Mouse (Mus musculus) liver, embryonic 12.5 days (tissue): Measurements from ENCODE around the gene Osbp2. TPM values are rescaled to one million over a fixed set of nuclear protein-coding genes. Genes with fewer than 3 reads are reported as not detected.
"Not testable (repeated sequence)": the region's sequence is repeated elsewhere in the genome, so short reads cannot be mapped to it uniquely, and the experiment has no call there.

Experiments
- ATAC-seq: fragments of 200-750 bp; cut with Nextera tagmentation; 2 replicates; pipeline ENCODE4 v1.8.0; 2017; ENCODE audit warnings: moderate number of reproducible peaks, mild to moderate bottlenecking, moderate library complexity
- H3K27ac ChIP-seq: fragments of 300-500 bp; sonication (generic); 2 replicates; pipeline ENCODE4 v1.5.1; 2016; ENCODE audit warnings: mild to moderate bottlenecking
- H3K27me3 ChIP-seq: fragments of 300-500 bp; sonication (generic); replicated peaks from 2 replicates; pipeline ENCODE4 v1.6.1; 2016; ENCODE audit warnings: mild to moderate bottlenecking, moderate library complexity
- H3K36me3 ChIP-seq: fragments of 300-500 bp; sonication (generic); 2 replicates; pipeline ENCODE4 v1.6.1; 2016; ENCODE audit warnings: mild to moderate bottlenecking, moderate library complexity
- H3K4me1 ChIP-seq: fragments of 300-500 bp; sonication (generic); 2 replicates; pipeline ENCODE4 v1.6.1; 2016
- H3K4me2 ChIP-seq: fragments of 300-500 bp; sonication (generic); 2 replicates; pipeline ENCODE4 v1.6.1; 2016; ENCODE audit warnings: mild to moderate bottlenecking, moderate library complexity
- H3K4me3 ChIP-seq: fragments of 300-500 bp; sonication (generic); 2 replicates; pipeline ENCODE4 v1.5.1; 2016; ENCODE audit warnings: mild to moderate bottlenecking, moderate library complexity
- H3K9ac ChIP-seq: fragments of 300-500 bp; sonication (generic); 2 replicates; pipeline ENCODE4 v1.6.1; 2016; ENCODE audit warnings: mild to moderate bottlenecking, moderate library complexity
- H3K9me3 ChIP-seq: fragments of 300-500 bp; sonication (generic); replicated peaks from 2 replicates; pipeline ENCODE4 v1.6.1; 2016; ENCODE audit warnings: mild to moderate bottlenecking, moderate library complexity
- WGBS: fragments of 180-500 bp; shearing (Covaris S2); methylation state at CpG from one replicate; pipeline ENCODE4 v1.1.7; 2016; ENCODE audit not compliant: insufficient replicate concordance; 5-methylcytosine and 5-hydroxymethylcytosine counted together
- polyA plus RNA-seq: library from polyadenylated mRNA; unstranded; fragments of >200 nt; fragmentation: Nextera tagmentation; extraction: Ambion mirVana; gene quantifications from 2 replicates; pipeline ENCODE4 v1.2.1, GENCODE M21; 2016

Gene Osbp2
- 0.15 and 0.20 TPM in 2 replicates for polyA plus RNA-seq

GRCm38 (mm10) chr11:3863454-3864112 is at the start of gene Osbp2:
TSS of gene Osbp2 (minus strand) at chr11:3863903.
- WGBS: 3% methylated on average over 57 of the region's 58 CpGs
- peak within 1 kb of the TSS; percentile 84 for H3K4me2 ChIP-seq
- peak; percentile 96 for ATAC-seq
- peak within 1 kb of the TSS; percentile 54 for H3K4me3 ChIP-seq
- H3K4me1 ChIP-seq: peaks cover 13% of the 10 kb centered on the region
- peaks cover 64% of the 10 kb centered on the region for H3K27me3 ChIP-seq
- no peaks in the 10 kb centered on the region for H3K36me3 ChIP-seq
- no peaks in the 10 kb centered on the region for H3K9me3 ChIP-seq
- peak within 1 kb of the TSS; percentile 31 for H3K9ac ChIP-seq
- no peak within 1 kb of the TSS for H3K27ac ChIP-seq

GRCm38 (mm10) chr11:3912875-3913271 is 49.2 kb upstream of the Osbp2 start:
- 9% methylated on average over 16 of the region's 16 CpGs for WGBS

GRCm38 (mm10) chr11:3912100-3912874 is 48.6 kb upstream of the Osbp2 start:
- no peaks in the 10 kb centered on the region for H3K9me3 ChIP-seq
- 36% methylated on average over 19 of the region's 19 CpGs for WGBS
- H3K36me3 ChIP-seq: no peaks in the 10 kb centered on the region
- H3K27ac ChIP-seq: no peak overlapping the region
- H3K9ac ChIP-seq: no peak overlapping the region
- peak overlapping the region; percentile 57 for H3K4me3 ChIP-seq
- no peak for ATAC-seq
- H3K4me1 ChIP-seq: peaks cover 22% of the 10 kb centered on the region
- H3K27me3 ChIP-seq: peaks cover 52% of the 10 kb centered on the region
- peak overlapping the region; percentile 88 for H3K4me2 ChIP-seq

More at GRCm38 (mm10) chr11:3912875-3913271, 49.2 kb upstream of the Osbp2 start:
- Histone ChIP-seq H3K27ac (no peak overlapping the region), H3K27me3 (peaks cover 52% of the 10 kb centered on the region), H3K9ac (no peak overlapping the region), H3K36me3 (no peaks in the 10 kb centered on the region), H3K4me2 (peak overlapping the region; percentile 88), H3K9me3 (no peaks in the 10 kb centered on the region), H3K4me3 (peak overlapping the region; percentile 57), H3K4me1 (peaks cover 22% of the 10 kb centered on the region)
- no peak for ATAC-seq

GRCm38 (mm10) chr11:3911440-3911839 is 47.7 kb upstream of the Osbp2 start:
- H3K9me3 ChIP-seq, H3K9ac ChIP-seq, ATAC-seq, H3K4me3 ChIP-seq, H3K27ac ChIP-seq, H3K4me2 ChIP-seq, H3K36me3 ChIP-seq: not testable (repeated sequence)
- 60% methylated on average over 6 of the region's 6 CpGs for WGBS
- H3K27me3 ChIP-seq: peaks cover 51% of the 10 kb centered on the region
- peaks cover 22% of the 10 kb centered on the region for H3K4me1 ChIP-seq

- peaks cover 45% of the 10 kb centered on the region for H3K27me3 ChIP-seq
These were observed 47.0 kb upstream of the Osbp2 start for GRCm38 (mm10) chr11:3910513-3911310.

GRCm38 (mm10) chr11:3909236-3909635 is 45.5 kb upstream of the Osbp2 start:
- no peak for ATAC-seq
- no peak overlapping the region for H3K4me3 ChIP-seq
- 61% methylated on average over 4 of the region's 4 CpGs for WGBS

More at GRCm38 (mm10) chr11:3910513-3911310, 47.0 kb upstream of the Osbp2 start:
- Histone ChIP-seq H3K4me2 (no peak overlapping the region), H3K4me1 (peaks cover 22% of the 10 kb centered on the region), H3K36me3 (no peaks in the 10 kb centered on the region), H3K4me3 (no peak overlapping the region), H3K27ac (no peak overlapping the region), H3K9ac (no peak overlapping the region), H3K9me3 (no peaks in the 10 kb centered on the region)
- 43% methylated on average over 5 of the region's 5 CpGs for WGBS
- ATAC-seq: no peak

GRCm38 (mm10) chr11:3905446-3905845 is 41.7 kb upstream of the Osbp2 start:
- H3K27me3 ChIP-seq: no peaks in the 10 kb centered on the region
- H3K4me1 ChIP-seq: no peaks in the 10 kb centered on the region
- no peaks in the 10 kb centered on the region for H3K36me3 ChIP-seq
- no peak overlapping the region for H3K9ac ChIP-seq
- H3K27ac ChIP-seq: no peak overlapping the region
- no peak overlapping the region for H3K4me3 ChIP-seq
- ATAC-seq: no peak
- 92% methylated on average over 1 of the region's 1 CpGs for WGBS
- H3K9me3 ChIP-seq: no peaks in the 10 kb centered on the region
- no peak overlapping the region for H3K4me2 ChIP-seq

More at GRCm38 (mm10) chr11:3909236-3909635, 45.5 kb upstream of the Osbp2 start:
- H3K27me3 ChIP-seq: peaks cover 36% of the 10 kb centered on the region
- no peak overlapping the region for H3K27ac ChIP-seq
- no peak overlapping the region for H3K4me2 ChIP-seq
- H3K36me3 ChIP-seq: no peaks in the 10 kb centered on the region
- no peak overlapping the region for H3K9ac ChIP-seq
- no peaks in the 10 kb centered on the region for H3K9me3 ChIP-seq
- peaks cover 19% of the 10 kb centered on the region for H3K4me1 ChIP-seq

- Histone ChIP-seq H3K4me1 (no peaks in the 10 kb centered on the region), H3K9me3 (no peaks in the 10 kb centered on the region), H3K36me3 (no peaks in the 10 kb centered on the region), H3K27me3 (no peaks in the 10 kb centered on the region), H3K4me2 (no peak overlapping the region), H3K9ac (no peak overlapping the region), H3K4me3 (no peak overlapping the region), H3K27ac (no peak overlapping the region)
- 69% methylated on average over 6 of the region's 6 CpGs for WGBS
- ATAC-seq: no peak
These were observed 41.0 kb upstream of the Osbp2 start for GRCm38 (mm10) chr11:3904673-3905072.

GRCm38 (mm10) chr11:3903046-3903445 is 39.3 kb upstream of the Osbp2 start:
- Histone ChIP-seq H3K9ac (no peak overlapping the region), H3K4me3 (no peak overlapping the region), H3K27ac (no peak overlapping the region), H3K27me3 (no peaks in the 10 kb centered on the region), H3K9me3 (no peaks in the 10 kb centered on the region), H3K4me2 (no peak overlapping the region), H3K4me1 (no peaks in the 10 kb centered on the region), H3K36me3 (no peaks in the 10 kb centered on the region)
- no peak for ATAC-seq
- WGBS: 67% methylated on average over 5 of the region's 5 CpGs

GRCm38 (mm10) chr11:3902516-3902915 is 38.8 kb upstream of the Osbp2 start:
- Histone ChIP-seq H3K4me3 (no peak overlapping the region), H3K36me3 (no peaks in the 10 kb centered on the region), H3K9ac (no peak overlapping the region), H3K27me3 (no peaks in the 10 kb centered on the region), H3K4me2 (no peak overlapping the region), H3K4me1 (no peaks in the 10 kb centered on the region), H3K9me3 (no peaks in the 10 kb centered on the region), H3K27ac (no peak overlapping the region)
- WGBS: 79% methylated on average over 3 of the region's 3 CpGs
- no peak for ATAC-seq

GRCm38 (mm10) chr11:3900296-3900695 is 36.6 kb upstream of the Osbp2 start:
- Histone ChIP-seq H3K27me3 (no peaks in the 10 kb centered on the region), H3K36me3 (no peaks in the 10 kb centered on the region), H3K4me3 (no peak overlapping the region), H3K9ac (no peak overlapping the region), H3K27ac (no peak overlapping the region), H3K4me1 (peaks cover 4% of the 10 kb centered on the region), H3K9me3 (no peaks in the 10 kb centered on the region), H3K4me2 (no peak overlapping the region)
- WGBS: 59% methylated on average over 6 of the region's 6 CpGs
- ATAC-seq: no peak

GRCm38 (mm10) chr11:3895933-3896332 is 32.2 kb upstream of the Osbp2 start:
- no peak for ATAC-seq
- H3K9me3 ChIP-seq: no peaks in the 10 kb centered on the region
- no peak overlapping the region for H3K27ac ChIP-seq
- no peak overlapping the region for H3K9ac ChIP-seq
- peaks cover 5% of the 10 kb centered on the region; the same call in 1 of the 2 replicates for H3K27me3 ChIP-seq
- 95% methylated on average over 1 of the region's 1 CpGs for WGBS
- no peaks in the 10 kb centered on the region for H3K36me3 ChIP-seq
- peaks cover 15% of the 10 kb centered on the region for H3K4me1 ChIP-seq
- H3K4me2 ChIP-seq: no peak overlapping the region
- H3K4me3 ChIP-seq: no peak overlapping the region
